Mouse (Mus musculus): ENCODE measurements around the gene Rbm19.

Gene Rbm19

GRCm38 (mm10) chr5:120164450-120164849 lies 48.2 kb downstream of the Rbm19 start:
- no peak for DNase-seq (ENCODE audit: low read depth in 2 of 2, low spot score in 2 of 2)

- DNase-seq (ENCODE audit: low read depth in 2 of 2, low spot score in 2 of 2), result no peak
Measured at GRCm38 (mm10) chr5:120165061-120165942, 49.0 kb downstream of the Rbm19 start.

GRCm38 (mm10) chr5:120167787-120168325 lies 51.6 kb downstream of the Rbm19 start:
- DNase-seq (ENCODE audit: low read depth in 2 of 2, low spot score in 2 of 2), result no peak

- no peak for DNase-seq (ENCODE audit: low read depth in 2 of 2, low spot score in 2 of 2)
Measured at GRCm38 (mm10) chr5:120171865-120172728, 55.8 kb downstream of the Rbm19 start.

- DNase-seq (ENCODE audit: low read depth in 2 of 2, low spot score in 2 of 2), result no peak
Measured at GRCm38 (mm10) chr5:120172729-120173101, 56.5 kb downstream of the Rbm19 start.

- DNase-seq (ENCODE audit: low read depth in 2 of 2, low spot score in 2 of 2), result no peak
Measured at GRCm38 (mm10) chr5:120174317-120174716, 58.1 kb downstream of the Rbm19 start.

- no peak for DNase-seq (ENCODE audit: low read depth in 2 of 2, low spot score in 2 of 2)
Measured at GRCm38 (mm10) chr5:120175217-120175616, 59.0 kb downstream of the Rbm19 start.

GRCm38 (mm10) chr5:120176246-120177065 lies 60.2 kb downstream of the Rbm19 start:
- no peak for DNase-seq (ENCODE audit: low read depth in 2 of 2, low spot score in 2 of 2)

- DNase-seq (ENCODE audit: low read depth in 2 of 2, low spot score in 2 of 2), result no peak
Measured at GRCm38 (mm10) chr5:120177066-120177340, 60.7 kb downstream of the Rbm19 start.

GRCm38 (mm10) chr5:120180102-120180501 lies 63.8 kb downstream of the Rbm19 start:
- DNase-seq (ENCODE audit: low read depth in 2 of 2, low spot score in 2 of 2), result no peak

- no peak for DNase-seq (ENCODE audit: low read depth in 2 of 2, low spot score in 2 of 2)
Measured at GRCm38 (mm10) chr5:120181384-120181783, 65.1 kb downstream of the Rbm19 start.

- no peak for DNase-seq (ENCODE audit: low read depth in 2 of 2, low spot score in 2 of 2)
Measured at GRCm38 (mm10) chr5:120183321-120183720, 67.1 kb downstream of the Rbm19 start.

- DNase-seq (ENCODE audit: low read depth in 2 of 2, low spot score in 2 of 2), result no peak
Measured at GRCm38 (mm10) chr5:120183790-120184189, 67.5 kb downstream of the Rbm19 start.

GRCm38 (mm10) chr5:120185949-120186348 lies 69.7 kb downstream of the Rbm19 start:
- no peak for DNase-seq (ENCODE audit: low read depth in 2 of 2, low spot score in 2 of 2)

- no peak for DNase-seq (ENCODE audit: low read depth in 2 of 2, low spot score in 2 of 2)
Measured at GRCm38 (mm10) chr5:120188541-120188940, 72.3 kb downstream of the Rbm19 start.

GRCm38 (mm10) chr5:120190001-120190582 lies 73.8 kb downstream of the Rbm19 start:
- no peak for DNase-seq (ENCODE audit: low read depth in 2 of 2, low spot score in 2 of 2)

GRCm38 (mm10) chr5:120191620-120192019 lies 75.4 kb downstream of the Rbm19 start:
- DNase-seq (ENCODE audit: low read depth in 2 of 2, low spot score in 2 of 2), result no peak

GRCm38 (mm10) chr5:120194309-120194941 lies 78.2 kb downstream of the Rbm19 start:
- no peak for DNase-seq (ENCODE audit: low read depth in 2 of 2, low spot score in 2 of 2)

- DNase-seq (ENCODE audit: low read depth in 2 of 2, low spot score in 2 of 2), result no peak
Measured at GRCm38 (mm10) chr5:120194948-120195347, 78.7 kb downstream of the Rbm19 start.

- no peak for DNase-seq (ENCODE audit: low read depth in 2 of 2, low spot score in 2 of 2)
Measured at GRCm38 (mm10) chr5:120196879-120197278, 80.6 kb downstream of the Rbm19 start.
